Mouse (Mus musculus): Measurements from ENCODE around the gene Atp5j2.
"Not testable (repeated sequence)": the region's sequence is repeated elsewhere in the genome, so short reads cannot be mapped to it uniquely, and the experiment has no call there.

The Atp5j2 gene

GRCm38 (mm10) chr5:145191962-145192361 lies at the start of gene Atp5j2:
Gene Atp5j2, minus strand, starts transcription at chr5:145192062.
- no peak for DNase-seq (ENCODE audit: low spot score)

- DNase-seq (ENCODE audit: low spot score) = peak; percentile 18
Measured at GRCm38 (mm10) chr5:145234636-145235035, 42.8 kb upstream of the Atp5j2 start.

GRCm38 (mm10) chr5:145231893-145232411 lies 40.1 kb upstream of the Atp5j2 start:
- DNase-seq (ENCODE audit: low spot score) = no peak

DNA sequence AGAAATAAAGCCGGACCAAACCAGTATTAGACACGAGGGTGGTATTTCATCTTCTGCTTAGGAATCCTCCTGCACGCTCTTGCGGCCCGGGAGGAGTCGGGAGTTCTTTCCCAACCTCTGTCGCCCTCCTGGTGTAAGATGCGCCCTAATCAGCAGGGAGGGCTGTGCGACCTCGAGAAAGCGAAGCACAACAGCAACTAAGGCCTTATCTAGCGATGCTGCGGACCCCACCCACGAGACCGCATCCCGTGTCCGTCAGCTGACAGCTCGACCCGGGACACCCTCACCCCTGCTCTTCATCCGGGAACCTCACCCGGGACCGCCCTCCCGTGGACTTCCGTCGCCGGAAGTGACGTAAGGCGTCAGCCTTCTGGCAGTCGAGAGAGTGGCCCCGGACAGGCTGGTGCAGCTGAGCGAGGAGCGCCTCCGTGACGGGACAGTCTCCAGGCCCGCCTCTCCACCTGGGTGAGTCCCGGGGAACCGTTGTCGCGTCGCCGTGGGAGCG lies 39.6 kb upstream of the Atp5j2 start, which contains the start of gene Zfp655:
Gene Zfp655 (plus strand): TSS at position 349 of the 505 bp plus-strand sequence.
- peak; percentile 98 for DNase-seq (ENCODE audit: low spot score)

DNA sequence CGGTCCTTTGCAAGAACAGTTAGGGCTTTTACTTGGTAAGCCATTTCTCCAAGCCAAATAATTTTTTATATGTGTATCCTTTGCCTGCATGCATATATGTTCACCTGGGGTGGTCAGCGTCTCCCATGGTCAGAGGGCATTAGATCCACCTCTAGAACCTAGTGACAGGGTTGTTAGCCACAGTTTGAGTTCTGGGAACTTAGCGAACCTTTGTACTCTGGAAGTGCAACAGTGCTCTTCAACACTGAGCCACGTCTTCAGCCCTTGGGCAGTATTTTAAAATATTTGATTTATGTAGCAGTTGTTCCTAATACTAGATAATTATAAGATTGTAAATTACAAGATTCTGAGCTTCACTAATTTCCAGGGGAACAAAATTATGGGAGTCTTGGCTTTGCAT lies 38.8 kb upstream of the Atp5j2 start:
- DNase-seq (ENCODE audit: low spot score) = no peak

DNA sequence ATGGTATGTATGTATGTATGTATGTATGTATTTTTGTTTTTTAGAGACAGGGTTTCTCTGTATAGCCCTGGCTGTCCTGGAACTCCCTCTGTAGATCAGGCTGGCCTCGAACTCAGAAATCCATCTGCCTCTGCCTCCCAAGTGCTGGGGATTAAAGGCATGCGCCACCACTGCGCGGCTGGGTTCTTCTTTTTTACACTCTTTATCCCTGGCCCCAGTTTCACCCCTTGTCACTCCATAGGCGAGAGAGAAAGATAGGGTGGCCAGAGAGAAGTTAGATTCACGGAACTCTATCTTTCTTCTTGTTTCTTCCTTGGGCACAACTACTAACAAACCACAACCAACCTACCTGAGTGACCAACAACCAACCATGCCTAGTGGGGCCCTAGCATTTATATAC lies 37.4 kb upstream of the Atp5j2 start:
- DNase-seq (ENCODE audit: low spot score) = not testable (repeated sequence)

- DNase-seq (ENCODE audit: low spot score) = no peak
Measured at GRCm38 (mm10) chr5:145226453-145226852, 34.6 kb upstream of the Atp5j2 start.

GRCm38 (mm10) chr5:145223395-145223794 lies 31.5 kb upstream of the Atp5j2 start:
- DNase-seq (ENCODE audit: low spot score) = no peak

GRCm38 (mm10) chr5:145222840-145223239 lies 31.0 kb upstream of the Atp5j2 start:
- DNase-seq (ENCODE audit: low spot score) = no peak

DNA sequence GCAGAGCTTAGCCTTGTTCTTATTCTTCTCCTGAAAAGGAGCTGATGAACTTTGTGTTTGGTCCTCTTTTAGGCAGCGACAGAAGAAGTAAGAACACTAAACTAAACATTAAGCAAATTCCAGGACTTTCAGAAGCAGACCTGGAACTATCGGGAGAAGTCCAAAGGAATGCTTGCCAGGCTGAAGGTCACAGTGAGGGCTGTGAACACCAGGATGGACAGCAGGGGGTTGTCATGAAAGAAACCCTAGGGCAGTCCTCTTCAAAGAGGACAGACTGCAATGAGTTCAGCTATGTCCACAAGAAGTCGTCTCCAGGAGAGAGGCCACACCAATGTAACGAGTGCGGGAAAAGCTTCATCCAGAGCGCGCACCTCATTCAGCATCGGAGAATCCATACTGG lies 28.1 kb upstream of the Atp5j2 start:
- no peak for DNase-seq (ENCODE audit: low spot score)

DNA sequence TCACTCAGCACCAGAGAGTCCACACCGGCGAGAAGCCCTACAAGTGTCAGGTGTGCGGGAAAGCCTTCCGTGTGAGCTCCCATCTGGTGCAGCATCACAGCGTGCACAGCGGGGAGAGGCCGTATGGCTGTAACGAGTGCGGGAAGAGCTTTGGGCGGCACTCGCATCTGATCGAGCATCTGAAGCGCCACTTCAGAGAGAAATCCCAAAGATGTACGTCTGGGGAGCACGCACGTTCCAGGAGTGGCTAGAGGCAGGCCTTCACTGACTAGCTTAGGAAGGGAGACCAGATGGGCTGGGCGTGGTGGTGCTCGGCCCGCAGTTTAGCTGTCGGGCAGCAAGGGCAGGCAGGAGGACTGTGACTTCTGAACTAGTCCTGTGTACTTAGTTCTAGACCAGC lies 26.8 kb upstream of the Atp5j2 start:
- DNase-seq (ENCODE audit: low spot score) = no peak

DNA sequence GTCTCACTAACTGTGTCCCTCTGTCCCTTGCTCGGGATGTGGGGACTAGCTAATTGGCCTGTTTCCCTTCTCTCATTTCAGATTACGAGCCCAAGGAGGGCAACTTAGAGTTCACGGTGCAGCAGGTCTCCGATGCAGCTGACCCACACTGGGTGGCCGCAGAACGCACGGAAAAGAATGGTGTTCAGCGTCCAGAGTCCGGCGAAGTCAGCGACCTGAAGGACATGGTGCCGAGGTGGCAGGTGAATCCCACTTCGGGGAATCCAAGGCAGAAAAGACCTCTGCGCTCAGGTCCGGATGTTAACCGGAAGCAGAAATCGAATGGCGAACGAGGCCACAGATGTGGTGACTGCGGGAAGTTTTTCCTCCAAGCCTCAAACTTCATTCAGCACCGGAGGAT lies 26.3 kb upstream of the Atp5j2 start:
- no peak for DNase-seq (ENCODE audit: low spot score)

DNA sequence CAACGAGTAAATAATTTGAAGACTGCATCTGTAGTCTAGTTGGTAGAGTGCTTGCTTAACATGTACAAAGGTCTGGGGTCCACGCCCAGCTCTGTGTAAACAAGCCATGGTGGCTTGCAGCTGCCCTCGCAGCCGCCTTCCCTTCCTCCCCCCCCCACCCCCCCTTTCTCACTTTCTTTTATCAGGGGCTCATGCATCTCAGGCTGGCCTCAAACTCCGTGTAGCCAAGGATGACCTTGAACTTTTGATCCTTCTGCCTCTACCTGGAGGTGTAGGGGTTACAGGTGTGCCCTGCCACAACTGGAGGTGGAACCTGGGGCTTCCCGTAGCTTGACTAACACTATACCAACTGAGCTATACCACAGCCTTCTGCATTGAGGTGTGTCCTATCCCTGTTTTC lies 25.9 kb upstream of the Atp5j2 start:
- no peak for DNase-seq (ENCODE audit: low spot score)

DNA sequence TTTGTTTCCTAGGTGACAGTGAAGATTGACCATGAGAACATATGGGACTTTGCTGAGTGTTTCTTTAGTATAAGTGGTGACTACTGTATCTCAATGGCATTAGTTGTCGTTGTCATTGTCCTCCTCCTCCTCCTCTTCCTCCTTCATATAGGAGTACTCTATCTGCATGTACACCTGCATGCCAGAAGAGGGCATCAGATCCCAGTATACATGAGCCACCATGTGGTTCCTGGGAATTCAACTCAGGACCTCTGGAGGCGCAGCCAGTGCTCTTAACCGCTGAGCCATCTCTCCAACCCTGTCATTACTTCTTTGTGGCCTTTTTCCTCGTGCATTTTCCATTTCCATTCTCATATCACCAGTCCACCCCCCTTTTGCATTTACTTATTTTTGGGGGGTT lies 22.8 kb upstream of the Atp5j2 start:
- no peak for DNase-seq (ENCODE audit: low spot score)

GRCm38 (mm10) chr5:145213505-145213904 lies 21.6 kb upstream of the Atp5j2 start:
- no peak for DNase-seq (ENCODE audit: low spot score)

GRCm38 (mm10) chr5:145212216-145212615 lies 20.4 kb upstream of the Atp5j2 start:
- no peak for DNase-seq (ENCODE audit: low spot score)

GRCm38 (mm10) chr5:145211340-145211739 lies 19.5 kb upstream of the Atp5j2 start:
- no peak for DNase-seq (ENCODE audit: low spot score)

DNA sequence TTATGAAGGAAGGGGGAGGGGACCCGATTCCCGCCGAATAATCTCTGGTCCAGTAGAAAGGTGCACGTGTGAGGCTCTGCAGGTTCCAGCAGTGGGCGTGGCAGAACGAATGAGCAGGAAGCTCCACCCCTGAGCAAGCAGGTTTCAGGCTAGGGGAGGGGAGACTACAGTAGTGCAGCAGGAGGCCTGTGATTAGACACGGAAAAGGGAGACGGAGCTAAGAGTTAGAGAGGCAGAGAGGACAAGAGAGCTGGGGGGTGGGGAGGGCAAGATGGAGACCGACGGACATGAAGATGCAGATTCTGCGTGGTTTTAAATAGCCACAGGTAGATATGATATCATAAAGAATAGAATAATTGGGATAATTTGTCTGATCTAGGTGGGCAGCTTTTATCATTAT lies 16.5 kb upstream of the Atp5j2 start:
- DNase-seq (ENCODE audit: low spot score) = not testable (repeated sequence)

DNA sequence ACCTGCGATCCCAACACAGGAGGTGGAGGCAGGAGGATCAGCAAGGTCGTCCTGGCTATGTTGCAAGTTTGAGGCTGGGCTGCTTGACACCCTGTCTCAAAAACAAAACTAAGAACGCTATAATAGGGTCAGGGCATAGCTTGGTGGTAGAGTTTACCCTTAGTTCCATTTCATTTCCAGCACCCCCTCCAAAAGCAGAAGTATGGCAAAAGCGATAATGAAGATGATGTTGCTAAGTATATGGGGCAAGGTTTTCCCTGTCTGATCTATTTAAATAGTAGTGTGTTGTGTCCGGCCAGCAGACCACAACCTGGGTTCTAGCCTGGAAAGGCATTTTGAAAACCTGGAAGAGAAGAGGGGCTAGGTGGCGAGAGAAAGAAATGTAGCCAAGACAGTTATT lies 16.1 kb upstream of the Atp5j2 start:
- no peak for DNase-seq (ENCODE audit: low spot score)

DNA sequence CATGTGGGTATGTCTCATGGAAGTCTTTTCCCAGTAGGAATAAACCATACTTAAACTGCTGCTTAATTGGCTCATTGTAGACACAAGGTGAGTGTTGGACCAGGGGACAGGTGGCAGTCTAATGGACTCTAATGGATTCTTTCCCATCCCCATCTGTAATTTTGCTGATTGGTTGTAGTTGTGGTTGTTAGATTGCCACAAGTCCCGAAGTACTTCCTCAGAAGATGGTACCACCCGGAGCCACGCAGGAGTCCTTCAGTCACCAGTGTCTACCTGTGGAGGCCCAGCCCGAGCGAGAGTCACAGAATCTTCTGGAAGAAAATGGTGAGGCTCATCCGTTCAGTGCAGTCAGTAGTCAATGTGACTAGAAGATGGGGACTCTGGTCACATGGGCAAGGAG lies 15.5 kb upstream of the Atp5j2 start:
- DNase-seq (ENCODE audit: low spot score) = no peak

- peak; percentile 28 for DNase-seq (ENCODE audit: low spot score)
Measured at GRCm38 (mm10) chr5:145205041-145205440, 13.2 kb upstream of the Atp5j2 start.

DNA sequence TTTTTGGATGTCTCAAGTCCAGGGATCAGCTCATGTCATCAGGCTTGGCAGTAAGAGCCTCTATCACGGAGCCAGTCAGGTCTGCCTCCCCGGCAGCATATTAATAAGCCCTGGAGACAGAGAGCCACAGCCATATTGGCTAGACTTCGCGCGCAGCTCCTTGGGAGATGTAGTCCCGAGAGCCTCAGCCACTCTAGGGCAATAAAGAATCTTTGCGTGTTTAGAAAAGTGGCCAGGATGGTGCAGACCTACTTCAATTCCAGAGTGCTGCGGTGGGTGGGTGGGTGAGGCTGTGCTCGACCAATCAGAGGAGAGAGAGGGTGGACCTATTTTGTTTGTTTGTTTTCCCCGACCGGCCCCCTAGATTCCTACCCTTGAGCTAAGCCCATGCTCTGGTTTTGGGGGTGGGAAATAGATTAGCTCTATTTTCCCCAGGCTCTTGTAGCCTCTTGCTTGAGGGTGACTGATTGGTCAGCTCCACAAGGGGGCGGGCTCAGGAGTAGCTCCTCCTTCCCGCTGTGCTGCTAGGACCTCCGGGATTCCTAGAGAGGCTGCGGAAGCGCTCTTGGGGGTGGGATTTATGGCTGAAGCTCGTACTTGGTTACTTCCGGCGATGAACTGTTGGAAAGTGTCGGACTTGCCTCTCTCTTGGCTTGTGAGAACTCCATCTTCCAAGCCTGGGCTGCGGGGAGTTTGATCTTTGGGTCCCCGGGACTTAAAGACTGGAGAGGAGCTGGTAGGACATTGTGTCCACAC lies 12.3 kb upstream of the Atp5j2 start, which contains the start of gene Zkscan5:
Gene Zkscan5 (plus strand): TSS at position 627 of the 756 bp plus-strand sequence.
- DNase-seq (ENCODE audit: low spot score) = peak; percentile 99

DNA sequence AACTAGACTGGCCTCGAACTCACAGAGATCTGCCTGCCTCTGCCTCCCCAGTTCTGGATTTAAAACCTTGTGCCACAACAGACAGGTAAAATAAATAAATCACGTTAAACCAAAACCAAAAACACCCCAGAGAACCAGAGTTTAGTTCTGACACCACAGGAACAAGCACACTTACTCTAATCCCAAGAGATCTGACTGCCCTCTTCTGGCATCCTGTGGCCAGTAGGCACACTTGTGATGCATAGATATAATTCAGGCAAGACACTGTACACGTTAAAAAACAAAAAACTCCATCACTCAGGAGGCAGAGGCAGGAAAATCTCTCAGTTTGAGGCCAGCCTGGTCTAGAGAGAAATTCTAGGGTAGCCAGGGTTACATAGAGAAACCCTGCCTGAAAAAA lies 10.6 kb upstream of the Atp5j2 start:
- no peak for DNase-seq (ENCODE audit: low spot score)
